Mouse (Mus musculus) myocyte (in vitro differentiated cells): ENCODE data around the gene 4930579F01Rik.

Source experiments
- E2F4 ChIP-seq: IDR thresholded peaks from one replicate; pipeline ENCODE4 v1.6.1; 2011; ENCODE audit warnings: mild to moderate bottlenecking, control low read depth, moderate library complexity; ENCODE audit not compliant: insufficient read depth
- MAX ChIP-seq: IDR thresholded peaks from one replicate; pipeline ENCODE4 v1.6.1; 2011; ENCODE audit warnings: low read depth, mild to moderate bottlenecking, control low read depth
- POLR2A ChIP-seq: IDR thresholded peaks from one replicate; pipeline ENCODE4 v1.6.1; 2011; ENCODE audit warnings: low read depth, mild to moderate bottlenecking, control low read depth, moderate library complexity; ENCODE audit not compliant: insufficient read length
- POLR2AphosphoS2 ChIP-seq: IDR thresholded peaks from one replicate; pipeline ENCODE4 v1.6.1; 2011; ENCODE audit warnings: low read depth, control low read depth; ENCODE audit not compliant: insufficient read length
- SRF ChIP-seq: IDR thresholded peaks from one replicate; pipeline ENCODE4 v1.6.1; 2011; ENCODE audit warnings: low read depth; ENCODE audit not compliant: control insufficient read depth, insufficient read length
- TCF12 ChIP-seq: IDR thresholded peaks from one replicate; pipeline ENCODE4 v1.6.1; 2011; ENCODE audit warnings: mild to moderate bottlenecking, control low read depth; ENCODE audit not compliant: poor library complexity, insufficient read depth, severe bottlenecking
- USF1 ChIP-seq: IDR thresholded peaks from one replicate; pipeline ENCODE4 v1.6.1; 2011; ENCODE audit warnings: low read depth, mild to moderate bottlenecking, control low read depth, moderate library complexity

DNA sequence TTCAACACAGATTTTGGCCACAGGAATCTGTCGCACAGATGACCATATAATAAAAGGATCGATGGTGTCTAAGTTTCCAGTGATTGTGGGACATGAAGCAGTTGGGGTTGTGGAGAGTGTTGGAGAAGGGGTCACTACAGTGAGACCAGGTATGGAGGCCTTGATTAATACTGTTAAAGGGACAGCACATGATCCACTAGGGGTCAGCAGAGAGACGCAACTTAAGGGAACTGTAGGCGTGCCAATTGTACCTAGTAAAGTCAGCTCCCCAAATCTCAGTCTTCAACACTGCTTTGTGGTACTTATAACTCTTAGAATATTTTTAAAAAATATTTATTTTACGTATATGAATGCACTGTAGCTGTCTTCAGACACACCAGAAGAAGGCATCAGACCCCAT lies 29.3 kb upstream of the 4930579F01Rik start:
- TF ChIP-seq POLR2A: no peak
- TF ChIP-seq POLR2AphosphoS2: no peak
- TF ChIP-seq E2F4: no peak
- no peak for TF ChIP-seq USF1
- no peak for TF ChIP-seq TCF12
- TF ChIP-seq MAX: no peak
- TF ChIP-seq SRF: no peak
